Mouse (Mus musculus) liver, embryonic 14.5 days (tissue): ENCODE data around the gene H2afx. TPM values are rescaled to one million over a fixed set of nuclear protein-coding genes. Genes with fewer than 3 reads are reported as not detected.
"Not testable (repeated sequence)": the region's sequence is repeated elsewhere in the genome, so short reads cannot be mapped to it uniquely, and the experiment has no call there.

ENCODE experiments used
- ATAC-seq: fragments of 200-750 bp; cut with Nextera tagmentation; 2 replicates; pipeline ENCODE4 v1.8.0; 2017; ENCODE audit warnings: moderate number of reproducible peaks, mild to moderate bottlenecking, moderate library complexity; ENCODE audit not compliant: insufficient read depth
- DNase-seq, 3 experiments: peaks; one replicate each; pipeline ENCODE4 v3.0.0-alpha.2; 2012 to 2013; ENCODE audit warnings: low read depth in 3 of 3, low spot score in 3 of 3
- H3K27ac ChIP-seq: fragments of 300-500 bp; sonication (generic); 2 replicates; pipeline ENCODE4 v1.5.1; 2014; ENCODE audit warnings: moderate library complexity, mild to moderate bottlenecking, control low read depth, inconsistent platforms
- H3K27me3 ChIP-seq: fragments of 300-500 bp; sonication (generic); 2 replicates; pipeline ENCODE4 v1.6.1; 2014; ENCODE audit warnings: mild to moderate bottlenecking, low read length, moderate library complexity; ENCODE audit not compliant: control insufficient read depth, insufficient read depth
- H3K36me3 ChIP-seq: fragments of 300-500 bp; sonication (generic); replicated peaks from 2 replicates; pipeline ENCODE4 v1.6.1; 2014; ENCODE audit warnings: low read depth; ENCODE audit not compliant: control insufficient read depth, insufficient read depth
- H3K4me1 ChIP-seq, 2 experiments: fragments of 200-500 bp in 1 of 2; fragments of 300-500 bp in 1 of 2; sonication (generic) in 1 of 2; replicated peaks; 2 replicates each; pipeline ENCODE4 v1.6.1; 2012 to 2014; ENCODE audit warnings: antibody characterized with exemption in 1 of 2, inconsistent platforms in 1 of 2, low read length in 1 of 2; ENCODE audit not compliant: control insufficient read depth in 2 of 2, insufficient read depth in 2 of 2
- H3K4me2 ChIP-seq: fragments of 300-500 bp; sonication (generic); 2 replicates; pipeline ENCODE4 v1.6.1; 2014; ENCODE audit warnings: low read depth, mild to moderate bottlenecking, control low read depth, moderate library complexity
- H3K4me3 ChIP-seq, 2 experiments: fragments of 200-500 bp in 1 of 2; fragments of 300-500 bp in 1 of 2; sonication (generic) in 1 of 2; 2 replicates each; pipeline ENCODE4 v1.5.1; 2012 to 2014; ENCODE audit warnings: low read depth in 2 of 2, low read length in 2 of 2, mild to moderate bottlenecking in 2 of 2, control low read depth in 1 of 2, inconsistent platforms in 1 of 2, moderate library complexity in 1 of 2; ENCODE audit not compliant: insufficient read depth in 1 of 2
- H3K9ac ChIP-seq: fragments of 300-500 bp; sonication (generic); replicated peaks from 2 replicates; pipeline ENCODE4 v1.6.1; 2014; ENCODE audit warnings: mild to moderate bottlenecking, control low read depth, moderate library complexity
- H3K9me3 ChIP-seq: fragments of 300-500 bp; sonication (generic); 2 replicates; pipeline ENCODE4 v1.6.1; 2016; ENCODE audit warnings: low read length, mixed read lengths; ENCODE audit not compliant: control insufficient read depth
- CTCF ChIP-seq: IDR thresholded peaks from 2 replicates; pipeline ENCODE4 v1.5.1; 2016; ENCODE audit warnings: antibody characterized with exemption, low read depth, control low read depth
- EP300 ChIP-seq: IDR thresholded peaks from 2 replicates; pipeline ENCODE4 v1.6.1; 2016; ENCODE audit warnings: antibody characterized with exemption, low read depth
- WGBS: fragments of 180-500 bp; shearing (Covaris S2); extraction: QIAGEN DNeasy Blood & Tissue Kit; methylation state at CpG from one replicate; pipeline ENCODE4 v1.1.7; 2014; ENCODE audit not compliant: insufficient replicate concordance; 5-methylcytosine and 5-hydroxymethylcytosine counted together
- polyA plus RNA-seq, 2 experiments: library from polyadenylated mRNA; depleted of rRNA in 1 of 2; stranded (reverse) in 1 of 2; unstranded in 1 of 2; fragments of >200 nt; fragmentation: Nextera tagmentation in 1 of 2; extraction: Ambion mirVana in 1 of 2; gene quantifications; 2 replicates each; pipeline versions ENCODE4 v1.2.1 to v1.2.3; 2012 to 2014

The H2afx gene
- polyA plus RNA-seq, 2 experiments, result 168 to 177 TPM

DNA sequence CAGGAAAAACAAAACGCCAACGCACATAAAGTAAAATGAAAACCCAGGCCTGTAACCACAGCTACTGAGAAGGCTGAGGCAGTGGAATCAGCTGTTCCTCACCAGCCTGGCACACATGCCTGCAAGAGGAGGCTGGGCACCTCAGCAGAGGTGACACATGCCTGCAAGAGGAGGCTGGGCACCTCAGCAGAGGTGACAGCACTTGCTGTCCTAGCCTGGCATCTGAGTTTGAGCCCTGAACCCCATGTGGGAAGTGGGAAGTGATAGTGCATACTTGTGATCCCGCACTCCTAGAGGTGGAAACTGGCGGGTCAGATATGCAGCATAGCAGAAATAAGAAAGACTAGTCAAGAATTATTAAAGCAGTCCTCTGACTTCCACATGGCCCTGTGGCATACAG is 16.9 kb downstream of the H2afx start:
- TF ChIP-seq CTCF, result no peak
- TF ChIP-seq EP300, result no peak
- no peak overlapping the region for H3K27ac ChIP-seq
- H3K9me3 ChIP-seq, result no peaks in the 10 kb centered on the region
- H3K4me2 ChIP-seq, result no peak overlapping the region
- no peak overlapping the region for H3K9ac ChIP-seq
- H3K4me3 ChIP-seq, result no peak overlapping the region
- no peaks in the 10 kb centered on the region for H3K4me1 ChIP-seq
- 86% methylated on average over 4 of the region's 4 CpGs for WGBS
- peaks cover 68% of the 10 kb centered on the region for H3K36me3 ChIP-seq
- H3K27me3 ChIP-seq, result no peaks in the 10 kb centered on the region
- no peak for ATAC-seq
- no peak for DNase-seq

DNA sequence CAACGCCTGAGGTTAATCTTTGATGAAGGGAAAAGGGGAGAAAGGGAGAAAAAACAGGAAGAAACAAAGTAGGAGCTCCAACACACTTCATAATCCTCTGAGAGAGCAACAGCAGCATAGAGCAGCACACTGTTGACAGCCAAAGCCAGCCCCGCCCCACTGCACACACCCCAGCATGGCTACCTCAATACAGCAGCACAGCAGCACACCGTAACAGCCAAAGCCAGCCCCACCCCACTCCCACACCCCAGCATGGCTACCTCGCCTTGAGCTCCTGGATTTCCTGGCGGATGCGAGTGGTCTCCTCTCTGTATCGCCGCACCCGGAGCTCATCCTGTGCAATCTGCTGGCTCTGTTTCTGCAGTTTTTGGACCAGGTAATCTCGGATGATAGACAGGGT is 17.8 kb downstream of the H2afx start:
- H3K9ac ChIP-seq, result no peak overlapping the region
- H3K36me3 ChIP-seq, result peaks cover 73% of the 10 kb centered on the region
- H3K27me3 ChIP-seq, result no peaks in the 10 kb centered on the region
- no peak overlapping the region for H3K27ac ChIP-seq
- no peak for TF ChIP-seq CTCF
- no peak for TF ChIP-seq EP300
- H3K4me1 ChIP-seq, result no peaks in the 10 kb centered on the region
- no peak overlapping the region for H3K4me3 ChIP-seq
- no peaks in the 10 kb centered on the region for H3K9me3 ChIP-seq
- no peak for ATAC-seq
- WGBS, result 85% methylated on average over 10 of the region's 10 CpGs
- no peak for DNase-seq
- H3K4me2 ChIP-seq, result no peak overlapping the region

DNA sequence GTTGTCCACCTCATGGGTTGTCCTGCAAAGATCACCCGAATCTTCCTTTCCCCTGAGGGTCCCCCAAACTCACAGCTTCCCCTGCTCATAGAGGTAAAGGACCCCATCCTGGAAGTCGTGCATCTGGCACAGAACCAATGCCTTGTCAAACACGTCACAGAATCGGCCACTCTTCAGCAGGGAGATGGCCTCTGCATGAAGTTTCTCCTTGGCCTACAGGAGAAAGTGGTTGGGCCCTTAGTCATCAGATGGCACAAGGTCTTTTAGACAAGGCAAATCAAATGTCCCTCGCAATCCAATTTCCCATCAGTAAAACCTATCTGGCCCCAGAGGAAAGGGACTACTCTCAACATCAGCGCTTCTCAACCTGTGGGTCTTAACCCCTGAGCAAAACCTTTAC is 18.6 kb downstream of the H2afx start:
- Histone ChIP-seq H3K36me3 (peaks cover 73% of the 10 kb centered on the region), H3K4me2 (no peak overlapping the region), H3K4me1 (no peaks in the 10 kb centered on the region), H3K9ac (no peak overlapping the region), H3K9me3 (no peaks in the 10 kb centered on the region), H3K4me3 (no peak overlapping the region), H3K27me3 (no peaks in the 10 kb centered on the region), H3K27ac (no peak overlapping the region)
- no peak for ATAC-seq
- no peak for DNase-seq
- 82% methylated on average over 6 of the region's 6 CpGs for WGBS
- TF ChIP-seq CTCF, result no peak
- TF ChIP-seq EP300, result no peak

DNA sequence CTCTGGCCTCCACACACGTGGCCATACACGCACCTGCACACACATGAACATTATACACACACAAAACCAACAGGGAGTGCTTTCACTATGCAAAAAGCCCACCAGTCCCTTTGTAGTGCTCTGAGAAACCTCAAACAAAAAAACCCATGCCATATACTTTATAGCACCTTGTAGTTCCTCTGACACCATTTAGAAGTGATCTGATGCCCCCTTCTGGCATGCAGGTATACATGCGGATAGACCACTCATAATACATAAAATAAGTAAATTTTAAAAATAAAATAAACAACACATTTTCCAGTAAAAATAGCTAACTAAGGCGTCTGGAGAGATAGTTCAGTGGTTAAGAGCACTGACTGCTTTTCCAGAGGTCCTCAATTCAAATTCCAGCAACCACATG is 22.7 kb downstream of the H2afx start:
- peak in 1 of 3 experiments; percentile 54 for DNase-seq
- Histone ChIP-seq H3K9me3 (no peaks in the 10 kb centered on the region), H3K4me1 (peaks cover 6 to 7% of the 10 kb centered on the region in 2 experiments; a peak in 3 of 4 replicates), H3K9ac (no peak overlapping the region; the same call in 1 of the 2 replicates), H3K27ac (no peak overlapping the region), H3K4me2 (no peak overlapping the region; the same call in 1 of the 2 replicates), H3K36me3 (peaks cover 62% of the 10 kb centered on the region), H3K4me3 (no peak overlapping the region), H3K27me3 (no peaks in the 10 kb centered on the region)
- 63% methylated on average over 4 of the region's 4 CpGs for WGBS
- TF ChIP-seq CTCF (peak; percentile 66), EP300 (no peak)
- ATAC-seq, result no peak

DNA sequence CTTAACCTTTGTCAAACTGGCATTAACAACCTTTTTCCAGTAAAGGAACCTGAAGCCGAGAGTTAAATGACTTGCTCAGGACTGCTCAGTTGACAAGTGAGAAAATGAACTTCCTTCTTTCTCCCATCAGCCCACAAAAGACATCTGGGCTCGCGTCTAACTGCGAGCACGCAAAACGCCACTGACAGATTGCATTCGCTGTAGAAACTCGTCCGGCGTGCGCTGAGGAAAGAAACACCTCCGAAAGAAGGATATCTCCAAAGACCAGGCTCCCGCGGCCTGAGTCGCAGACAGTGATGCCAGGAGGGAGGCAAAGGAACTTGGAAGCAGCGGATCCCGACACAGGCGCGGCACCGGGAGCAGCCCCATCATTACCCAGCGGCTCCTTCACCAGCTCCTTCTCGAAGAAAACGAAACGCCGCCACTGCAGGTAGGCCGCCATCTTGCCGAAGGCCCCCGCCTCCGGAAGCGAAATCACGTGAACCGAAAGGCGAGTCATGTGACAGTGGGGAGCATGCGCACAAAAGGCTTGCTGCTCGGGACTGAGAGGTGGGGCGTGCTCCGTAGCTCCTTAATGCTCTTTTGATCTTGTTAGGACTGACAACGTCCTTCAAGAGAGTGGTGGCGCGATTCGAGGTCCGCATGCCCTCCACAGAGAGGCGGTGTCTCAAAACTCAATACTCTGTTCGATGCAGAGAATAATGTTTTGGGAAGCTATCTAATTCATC is 26.9 kb downstream of the H2afx start, which contains the start of gene Vps11:
Gene Vps11 (minus strand): TSS at position 481 of the 728 bp plus-strand sequence.
- Histone ChIP-seq H3K4me3 (peak within 1 kb of the TSS; percentile 91 to 93), H3K36me3 (peaks cover 26% of the 10 kb centered on the region), H3K9ac (peak within 1 kb of the TSS; percentile 82), H3K27me3 (no peaks in the 10 kb centered on the region), H3K9me3 (no peaks in the 10 kb centered on the region), H3K4me1 (peaks cover 6 to 7% of the 10 kb centered on the region in 2 experiments; a peak in 3 of 4 replicates), H3K27ac (peak within 1 kb of the TSS; percentile 77), H3K4me2 (peak within 1 kb of the TSS; percentile 86)
- under 1% methylated on average over 44 of the region's 44 CpGs for WGBS
- TF ChIP-seq EP300, result 0 out of 2 replicates have a peak, but pooled peaks have one; percentile 15
- TF ChIP-seq CTCF, result peak; percentile 31; the same call in 1 of the 2 replicates
- ATAC-seq (peak; percentile 88), DNase-seq (peak; percentile 94 to 96 (median 95))

DNA sequence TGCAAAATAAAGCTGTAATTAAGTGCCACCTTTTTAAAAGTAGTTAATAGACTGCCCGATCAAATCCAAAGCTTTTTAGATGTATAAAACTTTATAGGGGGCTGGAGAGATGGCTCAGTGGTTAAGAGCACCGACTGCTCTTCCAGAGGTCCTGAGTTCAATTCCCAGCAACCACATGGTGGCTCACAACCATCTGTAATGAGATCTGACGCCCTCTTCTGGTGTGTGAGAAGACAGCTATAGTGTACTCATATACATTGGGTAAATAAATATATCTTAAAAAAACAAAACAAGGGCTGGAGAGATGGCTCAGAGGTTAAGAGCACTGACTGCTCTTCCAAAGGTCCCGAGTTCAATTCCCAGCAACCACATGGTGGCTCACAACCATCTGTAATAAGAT is 27.4 kb downstream of the H2afx start:
- peak overlapping the region; percentile 77 for H3K27ac ChIP-seq
- WGBS, result 36% methylated on average over 4 of the region's 4 CpGs

More for the DNA sequence above, 27.4 kb downstream of the H2afx start:
- not testable (repeated sequence) for DNase-seq, H3K27me3 ChIP-seq, H3K4me1 ChIP-seq, H3K9me3 ChIP-seq
- H3K4me3 ChIP-seq, result peak overlapping the region; percentile 91 to 93; a peak in 3 of 4 replicates
- peak overlapping the region; percentile 86 for H3K4me2 ChIP-seq
- ATAC-seq, result peak; percentile 44; the same call in 1 of the 2 replicates
- peak overlapping the region; percentile 56 for H3K9ac ChIP-seq
- H3K36me3 ChIP-seq, result peaks cover 21% of the 10 kb centered on the region
